Mouse (Mus musculus) CH12.LX (cell line): ENCODE results near the gene Msi2. TPM values are rescaled to one million over a fixed set of nuclear protein-coding genes. Genes with fewer than 3 reads are reported as not detected.

Source experiments
- DNase-seq: peaks from one replicate; pipeline ENCODE4 v3.0.0-alpha.2; 2013; ENCODE audit errors: extremely low read depth
- H3K27ac ChIP-seq: 2 replicates; pipeline ENCODE4 v1.5.1; 2012; ENCODE audit warnings: low read depth, mild to moderate bottlenecking, control low read depth, moderate library complexity; ENCODE audit not compliant: insufficient read depth
- H3K27me3 ChIP-seq: replicated peaks from 2 replicates; pipeline ENCODE3; 2012; ENCODE audit warnings: inconsistent platforms
- H3K36me3 ChIP-seq, 2 experiments: replicated peaks in 1 of 2; 2 replicates each; pipeline versions ENCODE3 to v1.6.1; 2012; ENCODE audit warnings: inconsistent platforms in 1 of 2, low read length in 1 of 2, mild to moderate bottlenecking in 1 of 2, mixed read lengths in 1 of 2, moderate library complexity in 1 of 2; ENCODE audit not compliant: control insufficient read depth in 1 of 2, insufficient read depth in 1 of 2
- H3K4me1 ChIP-seq, 2 experiments: 2 replicates each; pipeline ENCODE4 v1.6.1; 2012; ENCODE audit warnings: inconsistent platforms in 1 of 2, moderate library complexity in 1 of 2; ENCODE audit not compliant: insufficient read depth in 2 of 2, control insufficient read depth in 1 of 2
- H3K4me2 ChIP-seq: 2 replicates; pipeline ENCODE4 v1.6.1; 2012; ENCODE audit warnings: low read depth, mild to moderate bottlenecking, control low read depth; ENCODE audit not compliant: poor library complexity, insufficient read depth, severe bottlenecking
- H3K4me3 ChIP-seq, 3 experiments: fragments of 150-350 bp in 1 of 3; sonication (generic) in 1 of 3; replicated peaks in 1 of 3; 2 replicates each; pipeline versions ENCODE3 to v1.5.1; 2011 to 2012; ENCODE audit warnings: low read depth in 2 of 3, low read length in 2 of 3, mild to moderate bottlenecking in 2 of 3, moderate library complexity in 2 of 3, control low read depth in 1 of 3, improper control_type of control experiment in 1 of 3, inconsistent platforms in 1 of 3, mixed read lengths in 1 of 3; ENCODE audit not compliant: poor library complexity in 1 of 3
- H3K79me2 ChIP-seq: replicated peaks from 2 replicates; pipeline ENCODE4 v1.6.1; 2012; ENCODE audit warnings: mild to moderate bottlenecking, moderate library complexity; ENCODE audit not compliant: control insufficient read depth, poor library complexity, insufficient read depth, severe bottlenecking; ENCODE audit errors: extremely low read depth
- H3K9ac ChIP-seq: 2 replicates; pipeline ENCODE4 v1.6.1; 2012; ENCODE audit warnings: low read depth, mild to moderate bottlenecking, control low read depth, moderate library complexity; ENCODE audit not compliant: insufficient read depth
- H3K9me3 ChIP-seq: replicated peaks from 2 replicates; pipeline ENCODE3; 2012; ENCODE audit warnings: low read length, inconsistent platforms, mixed read lengths
- BHLHE40 ChIP-seq: IDR thresholded peaks from 2 replicates; pipeline ENCODE4 v1.6.1; 2011; ENCODE audit warnings: mild to moderate bottlenecking, low read depth, low read length, improper control_type of control experiment
- CHD2 ChIP-seq: IDR thresholded peaks from 2 replicates; pipeline ENCODE4 v1.6.1; 2011; ENCODE audit warnings: low read length, improper control_type of control experiment
- E2F4 ChIP-seq: IDR thresholded peaks from 2 replicates; pipeline ENCODE4 v1.6.1; 2011; ENCODE audit warnings: low read depth, low read length, improper control_type of control experiment; ENCODE audit not compliant: insufficient replicate concordance
- ELF1 ChIP-seq: IDR thresholded peaks from 2 replicates; pipeline ENCODE4 v1.6.1; 2014; ENCODE audit warnings: low read depth, mild to moderate bottlenecking, inconsistent platforms, low read length, improper control_type of control experiment
- EP300 ChIP-seq: IDR thresholded peaks from 2 replicates; pipeline ENCODE4 v1.6.1; 2011; ENCODE audit warnings: low read length, improper control_type of control experiment
- ETS1 ChIP-seq: conservative IDR thresholded peaks from 2 replicates; pipeline ENCODE4 v1.6.1; 2012; ENCODE audit warnings: low read depth, mild to moderate bottlenecking, inconsistent platforms, low read length, improper control_type of control experiment, moderate library complexity
- GABPA ChIP-seq: IDR thresholded peaks from 2 replicates; pipeline ENCODE4 v1.6.1; 2012; ENCODE audit warnings: low read depth, low read length, improper control_type of control experiment, inconsistent platforms; ENCODE audit not compliant: insufficient replicate concordance
- JUN ChIP-seq: IDR thresholded peaks from 2 replicates; pipeline ENCODE4 v1.6.1; 2011; ENCODE audit warnings: low read depth, mild to moderate bottlenecking, low read length, improper control_type of control experiment, moderate library complexity; ENCODE audit not compliant: insufficient read depth
- JUND ChIP-seq: conservative IDR thresholded peaks from 2 replicates; pipeline ENCODE4 v1.6.1; 2011; ENCODE audit warnings: low read depth, low read length, improper control_type of control experiment
- MAFK ChIP-seq: IDR thresholded peaks from 2 replicates; pipeline ENCODE4 v1.6.1; 2011; ENCODE audit warnings: low read length, improper control_type of control experiment; ENCODE audit not compliant: insufficient replicate concordance
- MXI1 ChIP-seq: IDR thresholded peaks from 2 replicates; pipeline ENCODE4 v1.6.1; 2011; ENCODE audit warnings: mild to moderate bottlenecking, low read depth, low read length, improper control_type of control experiment
- PAX5 ChIP-seq: IDR thresholded peaks from 2 replicates; pipeline ENCODE4 v1.6.1; 2012; ENCODE audit warnings: low read length, inconsistent platforms, mixed read lengths
- POLR2A ChIP-seq: IDR thresholded peaks from 2 replicates; pipeline ENCODE4 v1.6.1; 2011; ENCODE audit warnings: low read depth, mild to moderate bottlenecking, improper control_type of control experiment, low read length
- SMC3 ChIP-seq: IDR thresholded peaks from 2 replicates; pipeline ENCODE4 v1.6.1; 2011; ENCODE audit warnings: low read depth, low read length, improper control_type of control experiment
- TBP ChIP-seq: conservative IDR thresholded peaks from 2 replicates; pipeline ENCODE4 v1.6.1; 2011; ENCODE audit warnings: low read depth, low read length, improper control_type of control experiment
- TCF12 ChIP-seq: IDR thresholded peaks from 2 replicates; pipeline ENCODE4 v1.6.1; 2014; ENCODE audit warnings: low read depth, mild to moderate bottlenecking, inconsistent platforms, low read length, improper control_type of control experiment
- UBTF ChIP-seq: IDR thresholded peaks from 2 replicates; pipeline ENCODE4 v1.6.1; 2012; ENCODE audit warnings: low read depth, mild to moderate bottlenecking, inconsistent platforms, low read length, improper control_type of control experiment, moderate library complexity
- ZKSCAN1 ChIP-seq: IDR thresholded peaks from 2 replicates; pipeline ENCODE4 v1.6.1; 2012; ENCODE audit warnings: low read depth, inconsistent platforms, low read length, improper control_type of control experiment, borderline replicate concordance
- ZNF384 ChIP-seq: IDR thresholded peaks from 2 replicates; pipeline ENCODE4 v1.6.1; 2012; ENCODE audit warnings: low read depth, low read length, improper control_type of control experiment, inconsistent platforms
- dilution Hi-C: fragments of 300-500 bp; cut with MboI; formaldehyde crosslinking; loops from 2 replicates; pipeline ENCODE4 v1.14.3; 2020; ENCODE audit warnings: low sequenced_read_pairs; ENCODE audit not compliant: extremely low pct_unique_long_range_greater_than_20kb, extremely low pct_ligation_motif_present
- in situ Hi-C: fragments of 300-500 bp; cut with MboI; formaldehyde crosslinking; loops from 3 replicates; pipeline ENCODE4 v1.14.3; 2019; ENCODE audit warnings: low sequenced_read_pairs, low pct_ligation_motif_present, low pct_unique_long_range_greater_than_20kb, mixed read lengths
- polyA plus RNA-seq: library from polyadenylated mRNA; unstranded; fragments of >175 nt; gene quantifications from 2 replicates; pipeline ENCODE4 v1.2.1, GENCODE M21; 2012; ENCODE audit warnings: low read depth; ENCODE audit not compliant: insufficient read length
- total RNA-seq, 2 experiments: library from RNA; depleted of rRNA; stranded (reverse); fragments of 300-350 nt in 1 of 2; fragments of >200 nt in 1 of 2; gene quantifications; 2 replicates each; pipeline ENCODE4 v1.2.3; 2012 to 2014

Msi2 gene
- total and polyA plus RNA-seq, 3 experiments: 40.3 to 73.1 (median 52.6) TPM

DNA sequence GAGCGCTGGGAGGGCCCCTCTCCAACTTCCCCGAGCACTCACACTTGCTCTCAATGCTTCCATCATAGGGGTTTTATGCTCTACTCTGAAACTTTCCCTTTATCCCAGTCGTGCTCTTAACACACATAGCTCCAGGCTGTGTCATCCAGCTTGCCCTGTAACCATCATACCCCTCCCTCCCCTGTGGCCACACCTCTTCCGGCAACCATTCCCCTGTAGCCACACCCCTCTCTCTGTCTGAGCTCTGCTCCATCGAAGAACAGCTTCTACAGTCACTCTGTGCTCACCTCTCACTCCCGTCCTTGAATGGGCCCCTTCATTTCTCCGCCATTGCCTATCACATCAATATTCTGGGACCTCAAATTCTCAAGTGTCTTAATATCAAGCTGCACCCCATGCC, 219.8 kb downstream of the Msi2 start:
- DNase-seq: peak; percentile 55
- no peak overlapping the region for H3K4me3 ChIP-seq
- peaks cover 0 to 42% of the 10 kb centered on the region in 2 experiments for H3K36me3 ChIP-seq

DNA sequence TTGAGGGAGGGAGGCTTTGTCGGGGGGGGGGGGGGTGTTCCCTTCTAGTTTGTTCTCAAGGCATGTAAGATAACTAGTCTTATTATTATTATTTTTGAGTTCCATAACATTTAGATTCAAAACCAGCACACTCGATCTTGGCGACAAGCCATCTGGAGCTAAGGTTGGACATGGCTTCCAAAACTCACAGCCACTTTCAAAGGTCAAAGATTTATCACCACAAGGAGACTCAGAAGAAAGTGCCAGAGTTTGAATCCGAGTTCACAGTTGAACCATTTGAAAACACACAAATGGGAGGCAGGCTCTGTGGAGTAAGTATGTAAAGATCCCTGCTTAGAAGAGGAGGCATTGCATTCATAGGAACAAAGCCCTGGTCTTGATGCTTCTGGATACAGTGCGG, 221.9 kb downstream of the Msi2 start:
- H3K27ac ChIP-seq: no peak overlapping the region
- in situ Hi-C loops (no loop called here), dilution Hi-C loops (no loop called here)
- TF ChIP-seq EP300 (no peak), JUND (no peak), MXI1 (no peak), PAX5 (no peak), JUN (no peak), MAFK (no peak), TBP (no peak), ETS1 (no peak), UBTF (no peak), ZKSCAN1 (no peak), BHLHE40 (no peak), E2F4 (no peak), TCF12 (no peak), GABPA (no peak), ELF1 (no peak), SMC3 (no peak), ZNF384 (no peak)
- H3K4me1 ChIP-seq: peaks cover 28 to 74% of the 10 kb centered on the region in 2 experiments
- no peak for DNase-seq
- no peaks in the 10 kb centered on the region for H3K27me3 ChIP-seq
- H3K9ac ChIP-seq: no peak overlapping the region
- no peaks in the 10 kb centered on the region for H3K79me2 ChIP-seq
- H3K36me3 ChIP-seq: peaks cover 0 to 31% of the 10 kb centered on the region in 2 experiments
- no peaks in the 10 kb centered on the region for H3K9me3 ChIP-seq
- no peak overlapping the region for H3K4me2 ChIP-seq
- H3K4me3 ChIP-seq: no peak overlapping the region

More for the DNA sequence above, 219.8 kb downstream of the Msi2 start:
- in situ Hi-C loops (no loop called here), dilution Hi-C loops (no loop called here)
- Histone ChIP-seq H3K9me3 (no peaks in the 10 kb centered on the region), H3K9ac (no peak overlapping the region), H3K27me3 (no peaks in the 10 kb centered on the region), H3K4me2 (no peak overlapping the region), H3K4me1 (peaks cover 11 to 54% of the 10 kb centered on the region in 2 experiments), H3K79me2 (no peaks in the 10 kb centered on the region), H3K27ac (no peak overlapping the region)
- TF ChIP-seq POLR2A (peak; percentile 17; the same call in 1 of the 2 replicates), CHD2 (no peak)
